Mouse (Mus musculus): ENCODE data around the gene Samd1. TPM values are rescaled to one million over a fixed set of nuclear protein-coding genes. Genes with fewer than 3 reads are reported as not detected.

The Samd1 gene
- total RNA-seq, 2 experiments from 2014 or later = 40.7 to 41.2 TPM

DNA sequence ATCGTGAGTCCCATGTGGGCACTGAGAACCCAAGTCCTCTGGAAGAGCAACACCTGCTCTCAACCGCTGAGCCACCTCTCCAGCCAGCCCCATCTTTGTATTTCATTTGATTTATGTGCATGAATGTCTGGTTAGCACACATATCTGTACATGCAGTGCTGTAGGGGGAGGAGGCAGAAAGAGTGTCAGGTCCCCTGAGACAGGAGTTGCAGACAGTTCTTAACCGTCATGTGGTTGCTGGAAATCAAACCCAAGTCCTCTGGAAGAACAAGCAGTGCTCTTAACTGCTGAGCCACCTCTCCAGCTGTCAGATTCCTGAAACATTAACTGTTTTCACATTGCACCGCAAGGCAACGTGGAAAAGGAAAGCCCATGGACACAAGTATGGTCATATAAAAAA is 50.7 kb downstream of the Samd1 start:
- TF ChIP-seq CTCF (conservative IDR thresholded peaks at IDR 0.05) = no peak
- H3K4me3 ChIP-seq = no peak overlapping the region
- DNase-seq (ENCODE audit: low spot score in 2 of 2) = no peak
- H3K27ac ChIP-seq = no peak overlapping the region

Small RNA genes within 50 kb of the gene (microRNA-seq; reads per million reads assigned to microRNA genes)
- gene Mir1199 (0.64 to 0.74 reads per million in 2 experiments), gene Mir8111 (7.0 to 7.5 reads per million in 2 experiments)

Other genes starting within 250 kb of the Samd1 start
- 100 to 1,000 TPM; 328 to 329 TPM for gene Adgrl1, start 97.6 kb upstream of the Samd1 start, total RNA-seq (2021)
- gene Gm10644, start 42.5 kb upstream of the Samd1 start, total RNA-seq (2021) = under 1 TPM; 0.44 to 0.87 TPM
- gene Asf1b, start 42.2 kb upstream of the Samd1 start, total RNA-seq (2021) = under 1 TPM; 0.44 to 0.82 TPM
- 100 to 1,000 TPM; 256 to 257 TPM for gene Prkaca, start 24.7 kb upstream of the Samd1 start, total RNA-seq (2021)
- under 1 TPM; 0.66 to 0.82 TPM for gene 1700067K01Rik, start 3.8 kb downstream of the Samd1 start, total RNA-seq (2021)
- gene 2210011C24Rik, start 14.5 kb downstream of the Samd1 start, total RNA-seq (2021) = 1 to 10 TPM in 1 of 2 experiments, not detected in 1; 1.1 TPM
- 1 to 10 TPM; 2.8 TPM for gene Palm3, start 23.8 kb downstream of the Samd1 start, total RNA-seq (2021)
- 1 to 10 TPM; 2.0 TPM for gene Il27ra, start 44.9 kb downstream of the Samd1 start, total RNA-seq (2021)
- not detected for gene Rln3, start 47.3 kb downstream of the Samd1 start, total RNA-seq (2021)
- gene Gm10643, start 67.5 kb downstream of the Samd1 start, total RNA-seq (2021) = 1 to 10 TPM; 4.2 to 6.7 TPM
- gene Rfx1, start 69.2 kb downstream of the Samd1 start, total RNA-seq (2021) = 10 to 100 TPM; 28.7 to 33.3 TPM
- 10 to 100 TPM; 21.2 to 22.5 TPM for gene Dcaf15, start 107.1 kb downstream of the Samd1 start, total RNA-seq (2021)
- not detected for gene Podnl1, start 128.3 kb downstream of the Samd1 start, total RNA-seq (2021)
- 10 to 100 TPM; 53.2 to 57.8 TPM for gene Cc2d1a, start 150.3 kb downstream of the Samd1 start, total RNA-seq (2021)
- gene 4930432K21Rik, start 150.4 kb downstream of the Samd1 start, total RNA-seq (2021) = 1 to 10 TPM; 2.1 to 2.9 TPM
- gene Nanos3, start 187.5 kb downstream of the Samd1 start, total RNA-seq (2021) = 1 to 10 TPM; 2.6 to 5.0 TPM
- gene Zswim4, start 239.4 kb downstream of the Samd1 start, total RNA-seq (2021) = 10 to 100 TPM; 18.0 to 19.3 TPM

Measured in layer of hippocampus, adult 2 months (tissue).